Mouse (Mus musculus) kidney, adult 8-10 months (tissue): Measurements from ENCODE around the gene Hrh1.

Source experiments
- DNase-seq, 2 experiments: peaks; one replicate each; pipeline ENCODE4 v3.0.0; 2022

Hrh1 gene

DNA sequence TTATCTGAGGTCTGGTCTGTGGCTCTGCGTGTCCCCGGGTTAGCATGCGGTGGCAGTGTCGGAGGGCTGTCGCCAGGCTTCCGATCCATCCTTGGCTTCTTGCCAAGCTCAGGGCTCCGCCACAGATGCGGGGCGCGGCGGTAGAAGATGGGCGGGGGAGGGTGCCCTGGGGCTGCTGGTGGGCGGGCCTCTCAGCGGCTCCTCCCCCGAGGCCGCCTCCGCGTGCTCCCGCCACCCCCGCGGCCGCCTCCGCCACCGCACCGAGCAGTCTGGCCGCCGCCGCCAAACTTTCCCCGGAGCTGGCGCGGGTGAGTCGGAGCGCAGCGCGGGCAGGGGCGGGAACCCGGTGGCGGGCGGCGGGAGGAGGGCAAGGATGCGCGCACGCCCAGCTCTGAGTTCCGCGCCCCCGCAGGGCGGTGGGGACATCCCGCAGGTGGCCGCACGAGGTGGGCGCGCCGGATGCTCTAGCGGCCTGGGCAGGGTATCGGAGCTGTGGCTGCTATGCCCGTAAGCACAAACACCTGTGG is at the start of gene Hrh1:
Hrh1 (plus strand) TSS at position 246 of the 527 bp plus-strand sequence.
- DNase-seq: peak; percentile 6 to 7

DNA sequence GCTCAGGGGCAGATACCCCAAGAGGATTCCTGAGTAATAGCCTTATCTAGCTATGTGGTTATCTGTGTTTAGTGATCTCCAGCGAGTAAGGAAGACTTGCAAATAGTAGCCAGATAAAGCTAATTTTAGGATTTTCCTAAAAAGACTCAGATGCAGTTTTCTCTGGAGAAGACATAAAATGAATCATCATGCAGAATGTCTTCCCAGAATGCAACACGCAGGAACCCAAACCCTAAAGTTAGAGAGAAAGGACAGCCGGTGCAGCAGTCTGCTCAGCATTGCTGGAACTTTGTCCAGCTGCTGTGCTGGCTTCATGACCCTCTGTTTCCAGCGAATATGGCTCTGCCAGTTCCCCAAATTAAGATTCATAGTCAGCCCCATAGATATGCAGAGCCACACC is 43.1 kb upstream of the Hrh1 start:
- no peak for DNase-seq

DNA sequence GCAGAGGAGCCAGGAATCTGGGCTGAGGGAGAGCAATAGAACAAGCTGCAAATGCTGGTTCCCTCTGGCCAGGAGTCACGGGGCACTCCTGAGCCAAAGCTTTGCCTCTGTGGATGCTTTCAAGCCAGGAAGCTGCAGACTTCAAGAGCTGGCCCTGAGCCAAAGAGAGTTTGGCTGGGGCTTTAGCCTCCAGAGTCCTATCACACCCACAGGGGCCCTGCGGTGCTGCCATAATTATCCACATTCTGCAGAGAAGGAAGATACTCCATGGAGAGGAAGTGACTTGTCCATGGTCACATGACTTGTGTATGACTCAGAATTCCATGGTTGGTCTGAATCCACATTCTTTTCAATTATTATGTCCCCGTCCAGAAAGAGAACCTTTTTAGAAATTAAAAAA is 39.6 kb upstream of the Hrh1 start:
- DNase-seq: peak in 1 of 2 experiments; percentile 3

DNA sequence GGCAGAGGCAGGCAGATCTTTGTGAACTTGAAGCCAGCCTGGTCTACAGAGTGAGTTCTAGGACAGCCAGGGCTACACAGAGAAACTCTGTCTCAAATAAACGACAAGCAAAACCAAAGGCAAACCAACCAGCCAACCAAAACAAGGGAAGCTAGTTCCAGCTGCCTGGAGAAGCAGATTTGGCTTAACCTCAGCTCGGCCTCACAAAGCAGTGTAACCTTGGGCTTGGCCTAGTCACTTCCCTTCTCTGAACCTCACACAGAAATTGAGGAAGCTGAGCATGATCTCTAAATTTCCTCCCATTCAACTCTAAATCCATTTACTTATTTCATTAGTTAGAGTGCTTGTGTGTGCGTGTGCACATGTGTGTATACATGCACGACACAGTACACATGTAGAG is 35.4 kb upstream of the Hrh1 start:
- no peak for DNase-seq

GRCm38 (mm10) chr6:114363740-114364139 is 34.0 kb upstream of the Hrh1 start:
- DNase-seq: no peak

GRCm38 (mm10) chr6:114364734-114365133 is 33.0 kb upstream of the Hrh1 start:
- no peak for DNase-seq

- DNase-seq: no peak
These were observed 31.5 kb upstream of the Hrh1 start for GRCm38 (mm10) chr6:114366191-114366590.

- no peak for DNase-seq
These were observed 30.1 kb upstream of the Hrh1 start for GRCm38 (mm10) chr6:114367681-114368080.

- no peak for DNase-seq
These were observed 29.5 kb upstream of the Hrh1 start for GRCm38 (mm10) chr6:114368196-114368595.

DNA sequence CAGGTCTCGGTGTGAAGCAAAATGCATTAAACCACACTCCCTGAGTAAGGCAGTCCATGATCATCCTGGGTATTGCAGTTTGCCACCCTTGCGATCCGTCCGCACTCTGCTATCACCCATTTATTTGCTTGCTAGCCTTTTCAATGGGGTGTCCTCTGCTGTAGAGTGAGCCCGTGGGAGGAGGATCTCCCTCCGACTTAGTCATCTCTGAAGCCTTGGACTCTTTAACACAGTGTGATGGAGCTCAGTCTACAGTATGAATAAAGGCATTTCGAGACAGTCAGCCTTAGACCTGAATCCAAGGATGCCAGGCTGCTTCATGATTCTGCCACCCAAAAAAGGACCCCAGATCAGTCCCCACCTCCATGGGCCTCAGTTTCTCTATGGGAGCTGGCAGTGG is 25.0 kb upstream of the Hrh1 start:
- DNase-seq: no peak

GRCm38 (mm10) chr6:114380872-114381271 is 16.9 kb upstream of the Hrh1 start:
- no peak for DNase-seq

DNA sequence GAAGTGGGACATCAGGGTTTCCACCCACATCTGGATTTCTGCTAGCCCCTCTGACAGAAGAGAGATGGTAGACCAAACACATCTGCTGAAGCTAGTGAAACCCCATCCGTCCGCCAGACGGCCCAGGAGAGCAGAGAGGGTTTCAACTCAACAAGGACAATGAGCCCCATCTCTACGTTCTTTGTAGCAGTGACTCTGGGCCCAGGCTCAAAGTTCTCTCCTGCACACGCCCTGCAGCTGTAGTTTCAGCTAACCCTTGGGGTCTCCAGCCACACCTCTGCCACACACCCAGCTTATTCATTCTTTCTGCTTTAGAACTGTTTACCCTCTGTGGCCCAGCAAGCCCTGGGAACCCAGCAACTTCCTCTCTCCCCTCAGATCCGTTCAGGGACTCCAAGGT is 10.4 kb upstream of the Hrh1 start:
- no peak for DNase-seq

GRCm38 (mm10) chr6:114387855-114388254 is 9.9 kb upstream of the Hrh1 start:
- DNase-seq: no peak

- DNase-seq: no peak
These were observed 7.6 kb upstream of the Hrh1 start for GRCm38 (mm10) chr6:114390129-114390528.

GRCm38 (mm10) chr6:114394982-114395381 is 2.8 kb upstream of the Hrh1 start:
- DNase-seq: no peak

- DNase-seq: peak; percentile 26 to 48
These were observed 1.1 kb upstream of the Hrh1 start for GRCm38 (mm10) chr6:114396605-114397004.

DNA sequence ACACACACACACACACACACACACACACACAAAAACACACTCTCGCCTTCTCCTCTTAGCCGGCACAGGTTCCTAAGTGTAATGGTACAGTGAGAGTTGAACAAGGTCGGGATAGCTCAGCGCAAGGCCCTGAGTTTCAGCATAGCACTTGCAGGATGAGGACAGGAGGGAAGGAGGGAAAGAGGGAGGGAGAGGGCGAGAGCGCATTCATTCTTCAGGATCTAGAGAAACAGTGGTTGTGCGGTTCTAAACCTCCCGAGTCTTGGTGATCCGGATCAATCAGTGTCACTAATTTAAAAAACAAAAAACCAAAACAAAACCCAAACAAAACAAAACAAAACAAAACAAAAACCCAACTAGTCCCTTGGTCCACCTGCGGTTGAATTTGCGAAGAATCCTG is 456 bp upstream of the Hrh1 start:
- DNase-seq: no peak

GRCm38 (mm10) chr6:114398626-114399025 is 890 bp downstream of the Hrh1 start:
- DNase-seq: peak in 1 of 2 experiments; percentile 19

- DNase-seq: no peak
These were observed 2.7 kb downstream of the Hrh1 start for GRCm38 (mm10) chr6:114400387-114400786.

DNA sequence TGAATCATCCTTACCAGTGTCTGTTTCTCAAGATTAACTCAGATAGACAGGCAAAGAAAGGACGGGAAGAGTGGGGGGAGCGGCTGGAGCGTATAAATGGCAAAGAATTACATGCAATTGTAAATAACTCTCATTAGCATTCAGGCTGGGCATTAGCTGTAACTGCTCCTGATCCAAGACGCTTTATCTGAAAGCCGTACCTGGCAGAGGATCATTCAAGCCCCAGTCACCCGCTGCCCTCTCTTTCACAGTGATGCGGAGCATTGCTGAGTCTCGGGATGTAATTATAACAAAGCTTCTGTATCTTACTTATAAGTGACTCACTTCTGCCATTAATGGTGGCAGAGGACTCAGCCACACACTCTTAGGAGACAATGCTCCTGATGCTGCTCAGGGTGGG is 3.1 kb downstream of the Hrh1 start:
- DNase-seq: no peak

- no peak for DNase-seq
These were observed 4.4 kb downstream of the Hrh1 start for GRCm38 (mm10) chr6:114402161-114402560.

GRCm38 (mm10) chr6:114403632-114404031 is 5.9 kb downstream of the Hrh1 start:
- DNase-seq: no peak

DNA sequence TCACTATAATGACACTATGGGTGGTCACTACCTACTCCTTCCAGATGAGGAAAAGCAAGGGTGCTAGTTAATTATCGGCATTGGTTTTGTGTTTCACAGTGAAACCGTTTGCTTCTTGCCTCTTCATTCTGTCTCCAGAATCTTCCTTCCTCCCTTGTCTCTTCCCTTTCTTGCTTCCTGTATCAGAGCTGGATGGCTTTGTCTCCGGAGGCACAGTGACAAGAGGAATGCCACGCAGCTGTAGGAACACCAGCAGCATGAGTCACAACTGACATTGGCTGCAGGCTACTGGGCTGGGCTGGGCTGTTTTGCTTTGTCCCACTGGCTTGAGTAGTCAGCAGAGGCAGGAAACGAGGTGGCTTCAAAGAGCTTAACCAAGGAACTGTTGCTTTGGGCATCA is 6.4 kb downstream of the Hrh1 start:
- no peak for DNase-seq

DNA sequence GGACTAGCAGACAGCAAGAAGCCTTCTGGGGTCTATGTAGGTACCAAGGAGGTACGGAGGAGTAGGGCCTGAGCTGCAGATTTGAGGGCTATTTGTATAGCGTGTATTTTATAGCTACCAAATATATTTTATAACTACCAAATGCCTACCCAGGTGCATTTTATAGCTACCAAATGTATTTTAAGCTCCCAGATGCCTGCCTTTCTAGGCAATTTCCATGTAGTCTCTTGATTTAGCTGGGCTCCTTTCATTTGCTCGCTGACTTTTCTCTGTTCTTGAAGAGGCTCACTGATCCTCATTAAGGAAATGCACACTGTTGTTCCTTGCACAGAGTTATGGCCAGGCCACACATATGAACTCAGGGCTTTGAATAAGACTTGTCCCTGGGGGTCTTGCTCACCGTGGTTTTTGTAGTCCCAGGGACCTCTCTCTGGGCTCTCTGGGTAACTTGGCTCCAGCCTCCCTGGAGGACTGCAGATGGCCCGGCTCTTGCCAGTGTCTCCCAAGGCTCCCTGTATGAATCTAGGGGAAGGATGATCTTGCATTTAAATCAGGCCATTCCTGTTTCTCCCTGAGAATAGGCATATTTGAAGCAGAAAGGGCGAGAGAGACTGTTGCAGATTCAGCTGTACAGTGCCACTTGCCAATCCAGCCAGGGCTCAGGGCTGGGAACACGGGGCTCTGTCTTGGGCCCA is 7.2 kb downstream of the Hrh1 start:
- DNase-seq: no peak

DNA sequence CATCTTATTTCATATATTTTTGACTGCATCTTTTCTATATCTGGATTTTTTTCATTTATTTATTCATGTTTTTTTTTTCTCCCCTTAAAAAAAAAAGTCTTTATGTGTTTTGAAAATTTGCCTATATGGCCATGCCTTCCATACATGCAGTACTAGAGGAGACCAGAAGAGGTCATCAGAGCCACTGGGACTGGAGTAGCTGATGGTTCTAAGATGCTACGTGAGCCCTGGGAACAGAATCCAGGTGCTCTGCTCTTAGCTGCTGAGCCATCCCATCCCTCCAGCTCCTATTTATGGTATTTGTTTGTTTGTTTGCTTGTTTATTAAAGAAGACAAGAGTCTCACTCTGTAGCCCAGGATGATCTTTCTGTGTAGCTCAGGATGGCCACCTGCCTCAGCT is 8.9 kb downstream of the Hrh1 start:
- DNase-seq: peak in 1 of 2 experiments; percentile 13
